Mouse (Mus musculus) bone marrow, adult 2 months (tissue): ENCODE measurements around the gene Dtx4.

Experiments used
- CTCF ChIP-seq: fragments of 200-500 bp; IDR thresholded peaks from 2 replicates; pipeline ENCODE4 v1.5.1; 2011; ENCODE audit warnings: low read length, control low read depth; ENCODE audit not compliant: control insufficient read depth, insufficient read depth
- POLR2A ChIP-seq: fragments of 200-500 bp; IDR thresholded peaks from 2 replicates; pipeline ENCODE4 v1.6.1; 2011; ENCODE audit warnings: low read depth, mild to moderate bottlenecking, control low read depth, low read length, borderline replicate concordance; ENCODE audit not compliant: control insufficient read depth

- no peak for TF ChIP-seq CTCF
- no peak for TF ChIP-seq POLR2A
Measured at GRCm38 (mm10) chr19:12473201-12473641, 28.0 kb downstream of the Dtx4 start.
